Mouse (Mus musculus): ENCODE measurements around the gene Gfi1b. TPM values are rescaled to one million over a fixed set of nuclear protein-coding genes. Genes with fewer than 3 reads are reported as not detected.
A peak's percentile ranks its signal among the peaks of the same experiment; 100 is the strongest.

Gfi1b gene
- total and polyA plus RNA-seq, 3 experiments = 82.9 to 277 (median 194) TPM

GRCm38 (mm10) chr2:28622521-28623124 lies 841 bp upstream of the Gfi1b start:
- Histone ChIP-seq H3K9me3 (replicated peaks; ENCODE audit: insufficient read depth, low read length) (no peaks in the 10 kb centered on the region), H3K4me1 (ENCODE audit: control insufficient read depth in 1 of 2, insufficient read depth in 2 of 2, low read length in 2 of 2) (peaks cover 4 to 32% of the 10 kb centered on the region in 2 experiments), H3K4me3 (ENCODE audit: control insufficient read depth in 1 of 2, insufficient read depth in 1 of 2, low read depth in 2 of 2, low read length in 2 of 2) (peak overlapping the region; percentile 9 to 21; a peak in 1 of 4 replicates), H3K36me3 (ENCODE audit: control insufficient read depth in 1 of 2, insufficient read depth in 2 of 2, low read length in 2 of 2) (peaks cover 0 to 26% of the 10 kb centered on the region in 2 experiments; a peak in 3 of 4 replicates), H3K9ac (ENCODE audit: control insufficient read depth, low read depth, low read length, poor library complexity, severe bottlenecking) (peak overlapping the region; percentile 53), H3K79me2 (ENCODE audit: control insufficient read depth, insufficient read depth, low read length, poor library complexity) (peaks cover 41% of the 10 kb centered on the region), H3K27ac (ENCODE audit: control insufficient read depth, low read depth, low read length) (peak overlapping the region; percentile 85), H3K27me3 (ENCODE audit: control insufficient read depth in 1 of 2, insufficient read depth in 2 of 2, low read length in 2 of 2) (no peaks in the 10 kb centered on the region)
- DNase-seq (ENCODE audit: low read depth, low spot score) = peak; percentile 75
- no peak for TF ChIP-seq USF2 (IDR thresholded peaks at IDR 0.05; ENCODE audit: borderline replicate concordance in 1 of 2, insufficient read depth in 1 of 2, low read depth in 1 of 2, low read length in 2 of 2)
- no peak for TF ChIP-seq NELFE (IDR thresholded peaks at IDR 0.05; ENCODE audit: low read depth, low read length)
- peak; percentile 88 for TF ChIP-seq SMC3 (IDR thresholded peaks at IDR 0.05; ENCODE audit: low read depth, low read length)
- TF ChIP-seq ZKSCAN1 (IDR thresholded peaks at IDR 0.05; ENCODE audit: low read depth, low read length) = no peak; the same call in 1 of the 2 replicates
- TF ChIP-seq CTCF (IDR thresholded peaks at IDR 0.05 in 2 of 3, conservative IDR thresholded peaks at IDR 0.05 in 1 of 3; ENCODE audit: control insufficient read depth in 1 of 3, insufficient read depth in 1 of 3, low read depth in 2 of 3, low read length in 3 of 3, poor library complexity in 1 of 3, severe bottlenecking in 1 of 3) = peak; percentile 85 to 95 (median 92)
- TF ChIP-seq HCFC1 (IDR thresholded peaks at IDR 0.05; ENCODE audit: low read depth, low read length) = no peak
- no peak for TF ChIP-seq CHD1 (IDR thresholded peaks at IDR 0.05; ENCODE audit: low read depth, low read length)
- peak; percentile 85 for TF ChIP-seq RAD21 (IDR thresholded peaks at IDR 0.05; ENCODE audit: low read depth, low read length)
- TF ChIP-seq MAFK (IDR thresholded peaks at IDR 0.05; ENCODE audit: borderline replicate concordance, low read depth, low read length) = no peak
- peak; percentile 85; the same call in 1 of the 2 replicates for TF ChIP-seq MAZ (IDR thresholded peaks at IDR 0.05; ENCODE audit: low read depth, low read length)
- 0 out of 2 replicates have a peak, but pooled peaks have one; percentile 7 for TF ChIP-seq MYC (IDR thresholded peaks at IDR 0.05; ENCODE audit: low read depth, low read length)
- TF ChIP-seq ZMIZ1 (IDR thresholded peaks at IDR 0.05; ENCODE audit: low read depth, low read length) = peak; percentile 33; the same call in 1 of the 2 replicates
- TF ChIP-seq SIN3A (IDR thresholded peaks at IDR 0.05; ENCODE audit: low read length) = peak; percentile 27; the same call in 1 of the 2 replicates
- TF ChIP-seq TBP (IDR thresholded peaks at IDR 0.05; ENCODE audit: low read depth, low read length) = no peak
- no peak for TF ChIP-seq E2F4 (IDR thresholded peaks at IDR 0.05; ENCODE audit: borderline replicate concordance, low read depth, low read length)
- TF ChIP-seq EP300 (IDR thresholded peaks at IDR 0.05; ENCODE audit: low read depth in 1 of 2, low read length in 2 of 2) = peak in 1 of 2 experiments; percentile 26; a peak in 1 of 4 replicates
- peak; percentile 26; the same call in 1 of the 2 replicates for TF ChIP-seq TCF12 (IDR thresholded peaks at IDR 0.05; ENCODE audit: low read depth, low read length)
- TF ChIP-seq POLR2AphosphoS5 (IDR thresholded peaks at IDR 0.05; ENCODE audit: borderline replicate concordance, low read depth, low read length) = no peak
- no peak; the same call in 1 of the 2 replicates for TF ChIP-seq MYB (IDR thresholded peaks at IDR 0.05; ENCODE audit: low read depth, low read length)
- peak; percentile 91 for TF ChIP-seq ZC3H11A (IDR thresholded peaks at IDR 0.05; ENCODE audit: low read depth, low read length)
- no peak for TF ChIP-seq KAT2A (conservative IDR thresholded peaks at IDR 0.05; ENCODE audit: low read depth, low read length)
- no peak for TF ChIP-seq POLR2AphosphoS2 (IDR thresholded peaks at IDR 0.05; ENCODE audit: low read length)
- no peak for TF ChIP-seq BHLHE40 (IDR thresholded peaks at IDR 0.05; ENCODE audit: borderline replicate concordance, low read depth, low read length)
- peak; percentile 15; the same call in 1 of the 2 replicates for TF ChIP-seq RCOR1 (IDR thresholded peaks at IDR 0.05; ENCODE audit: low read depth, low read length)
- TF ChIP-seq UBTF (IDR thresholded peaks at IDR 0.05; ENCODE audit: borderline replicate concordance, insufficient read depth, low read depth, low read length) = no peak
- TF ChIP-seq ELF1 (IDR thresholded peaks at IDR 0.05; ENCODE audit: low read depth, low read length) = no peak
- TF ChIP-seq GABPA (IDR thresholded peaks at IDR 0.05; ENCODE audit: low read depth, low read length) = no peak

All from MEL (cell line).